Mouse (Mus musculus) C3H10T1/2 (cell line): ENCODE results near the gene Tal1. TPM values are rescaled to one million over a fixed set of nuclear protein-coding genes. Genes with fewer than 3 reads are reported as not detected.

Experiments
- polyA plus RNA-seq, 2 experiments: library from polyadenylated mRNA; unstranded; fragments of >200 nt; fragmentation: generic; extraction: Trizol; gene quantifications; one replicate each; pipeline ENCODE4 v1.2.1; 2012; ENCODE audit warnings: missing spikeins in 2 of 2

The Tal1 gene
- under 1 TPM; 0.01 to 0.02 TPM for polyA plus RNA-seq

DNA sequence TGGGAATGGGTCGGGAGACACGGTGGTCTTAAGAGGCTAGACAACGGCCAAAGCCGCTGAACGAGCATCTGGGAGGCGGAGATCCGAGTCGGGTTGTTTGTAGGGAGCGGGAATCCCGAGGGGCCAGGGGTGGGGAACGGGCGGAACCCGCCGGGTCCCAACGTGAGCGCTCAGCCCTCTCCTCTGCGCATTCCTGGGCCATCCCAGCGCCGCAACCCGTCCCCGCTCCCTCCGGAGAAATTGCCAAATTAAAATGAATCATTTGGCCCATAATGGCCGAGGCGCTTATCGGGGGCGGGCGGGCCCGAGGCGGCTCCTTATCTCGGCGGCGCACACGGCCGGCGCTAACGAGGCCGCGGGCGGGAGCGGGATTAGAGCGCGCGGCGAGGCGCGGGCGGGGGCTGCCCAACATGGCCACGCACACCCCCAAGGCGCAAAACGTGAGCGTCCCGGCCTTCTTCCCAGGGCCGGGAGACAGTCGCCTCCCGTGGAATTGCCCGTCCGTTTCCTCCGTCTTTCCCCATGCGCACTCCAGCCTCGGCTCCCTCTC is at the start of gene Tal1:
Gene Tal1, plus strand, starts transcription at position 56 of the 550 bp plus-strand sequence.

DNA sequence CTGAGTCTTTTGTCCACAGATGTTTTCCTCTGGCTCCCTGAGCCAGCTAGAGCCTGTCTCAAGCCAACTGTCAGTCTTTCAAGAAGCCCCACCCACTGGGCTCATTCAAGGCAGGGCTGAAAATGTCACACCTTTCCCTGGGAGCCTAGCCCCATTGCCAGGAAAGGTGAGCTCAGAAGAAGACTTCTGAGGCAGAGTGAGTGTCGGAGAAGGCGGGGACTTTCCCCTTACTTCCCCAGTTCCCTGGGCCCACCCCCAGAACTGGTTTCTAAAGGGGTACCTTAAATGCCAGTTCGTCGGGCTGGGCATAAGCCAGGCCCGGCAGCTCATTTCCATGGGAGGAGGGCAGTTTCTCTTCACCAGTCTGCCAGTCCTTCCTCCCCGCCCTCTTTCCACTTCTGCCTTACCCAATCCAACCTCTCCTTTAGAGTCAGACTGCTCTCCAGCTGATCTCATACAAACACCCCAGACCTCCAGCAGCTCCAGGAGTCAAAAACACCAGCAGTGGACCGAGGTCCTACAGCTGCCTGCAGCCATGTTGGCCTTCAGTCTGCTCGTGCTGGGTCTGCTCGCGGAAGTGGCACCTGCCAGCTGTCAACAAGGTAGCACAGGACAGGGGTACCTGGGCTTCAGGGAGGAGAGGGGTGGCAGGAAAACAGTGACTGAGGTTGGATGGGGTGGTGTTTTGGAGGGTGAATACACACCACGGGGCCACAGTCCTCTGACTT is 32.5 kb downstream of the Tal1 start, which contains the start of gene Pdzk1ip1:
Gene Pdzk1ip1, plus strand, starts transcription at position 98 of the 728 bp plus-strand sequence.

Other genes starting within 250 kb of the Tal1 start
- gene Gm12830, start 234.7 kb upstream of the Tal1 start, polyA plus RNA-seq: not detected
- gene Foxd2, start 147.6 kb upstream of the Tal1 start, polyA plus RNA-seq: 1 to 10 TPM in 1 of 2 experiments, under 1 TPM in 1; 0.54 to 1.7 TPM
- not detected for gene Foxe3, start 130.4 kb upstream of the Tal1 start, polyA plus RNA-seq
- 10 to 100 TPM in 1 of 2 experiments, 1 to 10 TPM in 1; 2.9 to 10.0 TPM for gene Cmpk1, start 69.2 kb upstream of the Tal1 start, polyA plus RNA-seq
- 1 to 10 TPM in 1 of 2 experiments, under 1 TPM in 1; 0.14 to 1.3 TPM for gene Stil, start 56.3 kb upstream of the Tal1 start, polyA plus RNA-seq
- 1 to 10 TPM in 1 of 2 experiments, under 1 TPM in 1; 0.18 to 4.6 TPM for gene Pdzk1ip1, start 32.3 kb downstream of the Tal1 start, polyA plus RNA-seq
- gene Cyp4x1, start 77.9 kb downstream of the Tal1 start, polyA plus RNA-seq: not detected
- gene Cyp4a29, start 185.7 kb downstream of the Tal1 start, polyA plus RNA-seq: not detected
- not detected for gene Cyp4a12a, start 242.6 kb downstream of the Tal1 start, polyA plus RNA-seq